Mouse (Mus musculus): Measurements from ENCODE around the gene Sap30. TPM values are rescaled to one million over a fixed set of nuclear protein-coding genes. Genes with fewer than 3 reads are reported as not detected.

Sap30 gene
- polyA plus RNA-seq, 1 experiment = 17.9 TPM

DNA sequence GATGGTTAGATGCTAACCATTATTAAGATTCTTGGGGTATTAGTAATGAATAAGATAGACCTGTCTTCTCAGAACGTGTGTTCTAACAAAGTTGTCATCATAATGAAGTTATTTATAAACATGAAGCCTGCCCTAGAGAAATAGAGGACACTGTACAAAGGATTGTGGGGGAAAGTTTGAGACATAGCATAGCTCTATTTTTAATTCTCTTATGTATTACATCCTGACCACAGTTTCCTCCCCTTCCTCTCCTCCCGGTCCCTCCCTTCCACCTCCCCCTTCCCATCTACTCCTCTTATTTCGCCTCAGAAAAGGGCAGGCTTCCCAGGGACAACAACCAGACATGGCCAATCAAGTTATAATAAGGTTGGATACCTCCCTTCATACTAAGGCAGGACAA, 9.3 kb downstream of the Sap30 start:
- TF ChIP-seq POLR2A (IDR thresholded peaks at IDR 0.05; ENCODE audit: low read depth, low read length) = no peak
- no peak for TF ChIP-seq CTCF (IDR thresholded peaks at IDR 0.05; ENCODE audit: extremely low read depth, insufficient read length, insufficient replicate concordance, low read depth, low read length)
- Histone ChIP-seq H3K27me3 (ENCODE audit: control insufficient read depth, insufficient read depth, low read length) (no peaks in the 10 kb centered on the region), H3K4me3 (ENCODE audit: low read depth, low read length) (no peak overlapping the region), H3K36me3 (ENCODE audit: control insufficient read depth, insufficient read depth, low read length) (peaks cover 8% of the 10 kb centered on the region), H3K4me1 (ENCODE audit: control insufficient read depth, insufficient read depth, insufficient read length, low read length) (peaks cover 2% of the 10 kb centered on the region; the same call in 1 of the 2 replicates), H3K27ac (ENCODE audit: insufficient read depth, low read depth, low read length) (no peak overlapping the region)
- WGBS = 69% methylated on average over 3 of the region's 3 CpGs

DNA sequence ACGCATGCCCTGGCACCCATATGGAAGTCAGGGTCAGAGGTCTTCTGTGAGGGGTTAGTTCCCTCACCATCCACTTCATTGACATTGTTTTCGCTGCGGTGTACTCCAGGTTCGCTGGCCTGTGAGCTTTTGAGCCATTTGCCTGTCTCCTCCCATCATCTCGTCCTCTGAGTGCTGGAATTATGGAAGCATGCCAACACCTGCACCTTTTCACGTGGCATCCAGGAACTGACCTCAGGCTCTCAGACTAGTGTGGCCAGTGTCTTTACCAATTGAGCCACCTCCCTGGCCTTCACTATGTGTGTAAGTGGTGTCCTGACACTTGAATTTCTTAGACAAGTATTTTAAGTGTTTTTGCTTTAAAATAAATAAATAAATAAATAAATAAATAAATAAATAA, 13.9 kb downstream of the Sap30 start:
- no peak for TF ChIP-seq CTCF (IDR thresholded peaks at IDR 0.05; ENCODE audit: extremely low read depth, insufficient read length, insufficient replicate concordance, low read depth, low read length)
- TF ChIP-seq POLR2A (IDR thresholded peaks at IDR 0.05; ENCODE audit: low read depth, low read length) = no peak
- peaks cover 2% of the 10 kb centered on the region; the same call in 1 of the 2 replicates for H3K4me1 ChIP-seq (ENCODE audit: control insufficient read depth, insufficient read depth, insufficient read length, low read length)
- 30% methylated on average over 6 of the region's 6 CpGs for WGBS

DNA sequence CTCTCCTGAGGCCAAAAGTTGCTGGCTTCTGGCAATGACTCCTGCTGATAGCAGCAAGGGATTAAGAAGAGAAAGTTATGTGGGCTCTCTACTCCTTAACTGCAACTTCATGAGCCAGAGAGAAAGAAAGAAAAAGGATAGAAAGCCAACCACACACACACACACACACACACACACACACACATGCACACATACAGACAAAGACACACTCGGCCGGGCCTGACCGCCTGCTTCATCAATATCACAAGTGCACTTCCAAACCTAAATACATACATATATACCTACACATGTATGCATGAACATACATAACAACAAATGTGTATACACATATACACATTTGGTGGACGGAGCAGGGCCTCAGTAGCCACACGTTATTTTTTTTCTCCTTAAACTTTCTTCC, 16.8 kb downstream of the Sap30 start:
- TF ChIP-seq POLR2A (IDR thresholded peaks at IDR 0.05; ENCODE audit: low read depth, low read length) (no peak), CTCF (IDR thresholded peaks at IDR 0.05; ENCODE audit: extremely low read depth, insufficient read length, insufficient replicate concordance, low read depth, low read length) (no peak)
- Histone ChIP-seq H3K27ac (ENCODE audit: insufficient read depth, low read depth, low read length) (no peak overlapping the region), H3K4me3 (ENCODE audit: low read depth, low read length) (no peak overlapping the region), H3K36me3 (ENCODE audit: control insufficient read depth, insufficient read depth, low read length) (no peaks in the 10 kb centered on the region), H3K4me1 (ENCODE audit: control insufficient read depth, insufficient read depth, insufficient read length, low read length) (peaks cover 2% of the 10 kb centered on the region; the same call in 1 of the 2 replicates), H3K27me3 (ENCODE audit: control insufficient read depth, insufficient read depth, low read length) (no peaks in the 10 kb centered on the region)
- WGBS = 90% methylated on average over 5 of the region's 5 CpGs

More for the DNA sequence above, 13.9 kb downstream of the Sap30 start:
- Histone ChIP-seq H3K27ac (ENCODE audit: insufficient read depth, low read depth, low read length) (no peak overlapping the region), H3K27me3 (ENCODE audit: control insufficient read depth, insufficient read depth, low read length) (no peaks in the 10 kb centered on the region), H3K36me3 (ENCODE audit: control insufficient read depth, insufficient read depth, low read length) (no peaks in the 10 kb centered on the region), H3K4me3 (ENCODE audit: low read depth, low read length) (no peak overlapping the region)

DNA sequence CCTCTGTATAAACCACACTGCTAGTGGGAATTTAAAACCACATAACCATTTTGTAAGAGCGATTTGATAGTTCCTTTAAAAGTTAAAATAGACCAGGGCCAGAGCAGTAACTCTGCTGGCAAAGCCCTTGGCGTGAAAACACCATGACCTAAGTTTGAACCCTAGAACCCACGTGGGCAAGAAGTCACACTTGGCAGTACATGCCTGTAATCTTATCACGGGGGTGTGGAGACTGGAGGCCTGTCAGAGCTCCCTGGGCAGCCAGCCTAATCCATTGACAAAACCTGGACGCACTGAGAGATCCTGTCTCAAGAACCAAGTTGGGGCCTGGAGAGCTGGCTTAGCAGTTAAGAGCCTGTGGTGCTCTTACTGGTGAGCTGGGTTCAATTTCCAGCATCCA, 19.0 kb downstream of the Sap30 start:
- no peak overlapping the region for H3K4me3 ChIP-seq (ENCODE audit: low read depth, low read length)
- no peak for TF ChIP-seq CTCF (IDR thresholded peaks at IDR 0.05; ENCODE audit: extremely low read depth, insufficient read length, insufficient replicate concordance, low read depth, low read length)
- no peak for TF ChIP-seq POLR2A (IDR thresholded peaks at IDR 0.05; ENCODE audit: low read depth, low read length)
- no peaks in the 10 kb centered on the region for H3K27me3 ChIP-seq (ENCODE audit: control insufficient read depth, insufficient read depth, low read length)
- peaks cover 1% of the 10 kb centered on the region; the same call in 1 of the 2 replicates for H3K4me1 ChIP-seq (ENCODE audit: control insufficient read depth, insufficient read depth, insufficient read length, low read length)
- no peaks in the 10 kb centered on the region for H3K36me3 ChIP-seq (ENCODE audit: control insufficient read depth, insufficient read depth, low read length)
- 13% methylated on average over 5 of the region's 5 CpGs for WGBS
- no peak overlapping the region for H3K27ac ChIP-seq (ENCODE audit: insufficient read depth, low read depth, low read length)

DNA sequence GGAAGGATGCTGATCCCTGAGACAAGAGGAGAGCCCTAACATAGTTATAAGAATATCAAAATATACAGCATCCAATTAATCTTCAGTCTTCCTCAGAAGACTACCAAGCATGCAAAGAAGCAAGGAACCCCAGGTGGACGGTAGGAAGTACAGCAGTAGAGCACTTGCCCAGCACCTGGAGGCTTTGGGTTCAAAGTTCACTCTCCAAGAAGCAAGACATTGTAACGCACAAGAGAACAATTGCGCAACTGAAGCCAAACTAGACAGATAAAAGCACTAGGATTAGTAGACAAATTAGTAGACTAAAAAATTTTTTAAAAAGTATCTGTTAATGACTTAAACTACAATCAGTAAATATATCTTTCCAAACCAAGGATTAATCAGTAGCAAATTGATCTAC, 23.9 kb downstream of the Sap30 start:
- no peaks in the 10 kb centered on the region; the same call in 1 of the 2 replicates for H3K4me1 ChIP-seq (ENCODE audit: control insufficient read depth, insufficient read depth, insufficient read length, low read length)
- no peak for TF ChIP-seq POLR2A (IDR thresholded peaks at IDR 0.05; ENCODE audit: low read depth, low read length)
- no peak for TF ChIP-seq CTCF (IDR thresholded peaks at IDR 0.05; ENCODE audit: extremely low read depth, insufficient read length, insufficient replicate concordance, low read depth, low read length)
- H3K4me3 ChIP-seq (ENCODE audit: low read depth, low read length) = no peak overlapping the region
- H3K27ac ChIP-seq (ENCODE audit: insufficient read depth, low read depth, low read length) = no peak overlapping the region
- WGBS = 39% methylated on average over 3 of the region's 3 CpGs
- no peaks in the 10 kb centered on the region for H3K27me3 ChIP-seq (ENCODE audit: control insufficient read depth, insufficient read depth, low read length)
- no peaks in the 10 kb centered on the region for H3K36me3 ChIP-seq (ENCODE audit: control insufficient read depth, insufficient read depth, low read length)

DNA sequence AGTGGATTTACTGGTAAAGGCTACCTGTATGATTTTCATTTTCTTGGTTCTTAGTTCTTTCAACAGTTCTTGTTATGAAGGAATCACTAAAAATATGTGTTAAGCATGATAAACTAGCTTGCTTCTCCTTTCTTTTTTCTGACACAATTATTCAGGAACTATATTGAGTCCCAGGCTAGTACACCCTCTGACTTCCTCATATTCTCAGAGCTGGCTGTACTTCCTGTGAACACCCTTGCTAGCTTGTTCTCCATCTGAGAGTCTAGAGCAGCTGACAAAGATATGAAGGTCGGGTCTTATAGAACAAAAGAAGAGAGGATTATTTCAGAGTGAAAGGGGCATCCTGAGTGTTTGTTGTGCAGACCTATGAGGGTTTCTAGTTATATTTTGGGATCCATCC, 24.8 kb downstream of the Sap30 start:
- TF ChIP-seq CTCF (IDR thresholded peaks at IDR 0.05; ENCODE audit: extremely low read depth, insufficient read length, insufficient replicate concordance, low read depth, low read length) (no peak), POLR2A (IDR thresholded peaks at IDR 0.05; ENCODE audit: low read depth, low read length) (no peak)
- H3K27me3 ChIP-seq (ENCODE audit: control insufficient read depth, insufficient read depth, low read length) = no peaks in the 10 kb centered on the region
- no peaks in the 10 kb centered on the region for H3K36me3 ChIP-seq (ENCODE audit: control insufficient read depth, insufficient read depth, low read length)
- no peak overlapping the region for H3K4me3 ChIP-seq (ENCODE audit: low read depth, low read length)
- no peak overlapping the region for H3K27ac ChIP-seq (ENCODE audit: insufficient read depth, low read depth, low read length)
- no peaks in the 10 kb centered on the region for H3K4me1 ChIP-seq (ENCODE audit: control insufficient read depth, insufficient read depth, insufficient read length, low read length)
- 39% methylated on average over 1 of the region's 1 CpGs for WGBS

DNA sequence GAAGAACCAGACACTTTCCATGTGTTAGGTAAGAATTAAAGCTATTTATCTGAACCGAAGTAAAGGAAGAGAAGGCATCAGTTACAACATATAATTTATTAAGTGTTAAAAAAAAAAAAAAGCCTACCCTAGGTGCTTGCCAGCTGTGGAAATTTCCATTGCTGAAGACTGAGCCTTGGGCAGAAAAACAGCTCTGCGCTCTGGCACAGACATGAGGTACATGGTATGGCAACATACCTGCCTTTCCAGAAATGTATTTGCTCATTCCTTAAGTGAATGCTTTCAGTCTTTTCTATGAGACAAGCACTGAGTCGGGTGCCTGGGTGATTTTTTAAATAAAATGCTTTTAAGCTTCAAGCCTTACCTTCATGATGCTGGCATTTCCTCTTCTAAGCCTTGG, 29.7 kb downstream of the Sap30 start:
- no peak for TF ChIP-seq POLR2A (IDR thresholded peaks at IDR 0.05; ENCODE audit: low read depth, low read length)
- TF ChIP-seq CTCF (IDR thresholded peaks at IDR 0.05; ENCODE audit: extremely low read depth, insufficient read length, insufficient replicate concordance, low read depth, low read length) = no peak
- no peaks in the 10 kb centered on the region for H3K36me3 ChIP-seq (ENCODE audit: control insufficient read depth, insufficient read depth, low read length)
- H3K27ac ChIP-seq (ENCODE audit: insufficient read depth, low read depth, low read length) = no peak overlapping the region
- WGBS = 66% methylated on average over 3 of the region's 3 CpGs
- no peaks in the 10 kb centered on the region for H3K4me1 ChIP-seq (ENCODE audit: control insufficient read depth, insufficient read depth, insufficient read length, low read length)
- no peak overlapping the region for H3K4me3 ChIP-seq (ENCODE audit: low read depth, low read length)
- H3K27me3 ChIP-seq (ENCODE audit: control insufficient read depth, insufficient read depth, low read length) = no peaks in the 10 kb centered on the region
